Comparison of ENCODE assay signal across 8 mouse cellular contexts in genomic region chr3:121884328-121885248, GRCm38 (mm10).
A peak's percentile ranks its signal among the peaks of the same experiment; 100 is the strongest.
DNase-seq lines count a peak whose midpoint lies in the region; ATAC-seq and TF ChIP-seq lines count a peak whose summit lies in the region.

No protein-coding gene starts in this region.

- no peaks in the 10 kb centered on the region for H3K36me3 ChIP-seq in heart, embryonic 12.5 days
- no peaks in the 10 kb centered on the region for H3K36me3 ChIP-seq in kidney, embryonic 16.5 days (ENCODE audit: insufficient read depth, low read length)
- H3K36me3 ChIP-seq in liver, adult 2 months (ENCODE audit: control insufficient read depth, insufficient read depth, low read length), result no peaks in the 10 kb centered on the region
- H3K36me3 ChIP-seq in splenic B cell, adult 2 months (ENCODE audit: control insufficient read depth, insufficient read depth, low read length, poor library complexity, severe bottlenecking), result no peaks in the 10 kb centered on the region

- H3K4me1 ChIP-seq in bone marrow macrophage, adult 2 months (ENCODE audit: control insufficient read depth, insufficient read depth, low read length), result no peaks in the 10 kb centered on the region
- H3K4me1 ChIP-seq in heart, embryonic 12.5 days (replicated peaks), result peaks cover 31% of the 10 kb centered on the region
- peaks cover 34% of the 10 kb centered on the region for H3K4me1 ChIP-seq in kidney, embryonic 16.5 days (ENCODE audit: insufficient read depth, low read length)
- peaks cover 12% of the 10 kb centered on the region for H3K4me1 ChIP-seq in liver, adult 2 months (ENCODE audit: control insufficient read depth, insufficient read depth, low read length)

- H3K27me3 ChIP-seq in heart, embryonic 12.5 days (replicated peaks), result no peaks in the 10 kb centered on the region; the same call in 1 of the 2 replicates
- H3K27me3 ChIP-seq in kidney, embryonic 16.5 days (ENCODE audit: insufficient read depth, low read length), result no peaks in the 10 kb centered on the region
- H3K27me3 ChIP-seq in liver, adult 2 months (ENCODE audit: control insufficient read depth, insufficient read depth, low read length), result no peaks in the 10 kb centered on the region
- 0 out of 2 replicates have a peak, but pooled peaks cover 1% of the 10 kb centered on the region for H3K27me3 ChIP-seq in splenic B cell, adult 2 months (ENCODE audit: control insufficient read depth, insufficient read depth, low read length, poor library complexity, severe bottlenecking)

- H3K9ac ChIP-seq in heart, embryonic 12.5 days, result no peak overlapping the region
- no peak overlapping the region for H3K9ac ChIP-seq in kidney, embryonic 16.5 days (replicated peaks; ENCODE audit: low read length)
- no peak overlapping the region for H3K9ac ChIP-seq in liver, adult 2 months (ENCODE audit: low read depth, low read length)

- no peak for TF ChIP-seq POLR2A in bone marrow macrophage, adult 2 months (IDR thresholded peaks at IDR 0.05; ENCODE audit: borderline replicate concordance, low read depth, low read length)
- TF ChIP-seq POLR2A in liver, adult 2 months (IDR thresholded peaks at IDR 0.05; ENCODE audit: extremely low read depth, insufficient read depth, low read length), result no peak

- 21% methylated on average over 18 of the region's 18 CpGs for WGBS in heart, embryonic 12.5 days
- 23% methylated on average over 18 of the region's 18 CpGs for WGBS in kidney, embryonic 16.5 days
- 21% methylated on average over 18 of the region's 18 CpGs for WGBS in liver, adult 2 months

- no peak overlapping the region for H3K4me3 ChIP-seq in bone marrow macrophage, adult 2 months (ENCODE audit: insufficient read depth, low read length)
- no peak overlapping the region for H3K4me3 ChIP-seq in heart, embryonic 12.5 days
- no peak overlapping the region for H3K4me3 ChIP-seq in kidney, embryonic 16.5 days (ENCODE audit: low read length)
- no peak overlapping the region for H3K4me3 ChIP-seq in liver, adult 2 months (ENCODE audit: insufficient read depth, low read depth, low read length)

- ATAC-seq in erythroblast, adult 5-6 weeks (replicated peaks; ENCODE audit: low FRiP score, poor library complexity, severe bottlenecking), result peak; percentile 82
- peak; percentile 33; the same call in 1 of the 2 replicates for ATAC-seq in heart, embryonic 12.5 days (ENCODE audit: insufficient number of reproducible peaks, low FRiP score)
- peak; percentile 16; the same call in 1 of the 2 replicates for ATAC-seq in kidney, embryonic 16.5 days (ENCODE audit: low FRiP score, low TSS enrichment)

- H3K79me2 ChIP-seq in liver, adult 2 months (ENCODE audit: control insufficient read depth, insufficient read depth, low read length), result no peaks in the 10 kb centered on the region

- no peaks in the 10 kb centered on the region for H3K9me3 ChIP-seq in heart, embryonic 12.5 days (replicated peaks)
- no peaks in the 10 kb centered on the region for H3K9me3 ChIP-seq in kidney, embryonic 16.5 days (ENCODE audit: low read length)

- H3K27ac ChIP-seq in bone marrow macrophage, adult 2 months (ENCODE audit: insufficient read depth, low read depth, low read length), result no peak overlapping the region
- H3K27ac ChIP-seq in heart, embryonic 12.5 days (ENCODE audit: poor library complexity, severe bottlenecking), result no peak overlapping the region
- no peak overlapping the region for H3K27ac ChIP-seq in kidney, embryonic 16.5 days (ENCODE audit: low read length)
- H3K27ac ChIP-seq in liver, adult 2 months (replicated peaks; ENCODE audit: insufficient read depth, low read depth, low read length), result no peak overlapping the region

- peak; percentile 85 to 88 for DNase-seq in B cell, adult 2 months
- DNase-seq in liver, adult 2 months (ENCODE audit: extremely low read depth, low read depth, low spot score), result peak; percentile 88
- peak; percentile 94 for DNase-seq in naive thymus-derived CD4-positive, alpha-beta T cell, adult 2 months (ENCODE audit: low read depth)
- DNase-seq in splenic B cell, adult 2 months (ENCODE audit: low read depth, low spot score), result peak; percentile 94

- no peak overlapping the region; the same call in 1 of the 2 replicates for H3K4me2 ChIP-seq in heart, embryonic 12.5 days
- peak overlapping the region; percentile 33; the same call in 1 of the 2 replicates for H3K4me2 ChIP-seq in kidney, embryonic 16.5 days (replicated peaks; ENCODE audit: low read depth, low read length)

- TF ChIP-seq CTCF in bone marrow macrophage, adult 2 months (IDR thresholded peaks at IDR 0.05; ENCODE audit: low read depth, low read length), result peak; percentile 53
- peak; percentile 67 for TF ChIP-seq CTCF in liver, adult 2 months (IDR thresholded peaks at IDR 0.05; ENCODE audit: low read depth, low read length)

Comparison
In these comparisons a context has a peak if more than half of its experiments do, and no peak if none do; other contexts are left out.
1. ATAC-seq: peak in every context shown above with its lines; median percentile 82 in erythroblast, adult 5-6 weeks; 33 in heart, embryonic 12.5 days; 16 in kidney, embryonic 16.5 days.